Mouse (Mus musculus): Measurements from ENCODE around the gene Sgf29.
A peak's percentile ranks its signal among the peaks of the same experiment; 100 is the strongest.
"Not testable (repeated sequence)": the region's sequence is repeated elsewhere in the genome, so short reads cannot be mapped to it uniquely, and the experiment has no call there.

Sgf29 gene

GRCm38 (mm10) chr7:126688156-126688555 is 39.0 kb downstream of the Sgf29 start:
- not testable (repeated sequence) for DNase-seq (ENCODE audit: low read depth, low spot score)

GRCm38 (mm10) chr7:126689021-126689420 is 39.9 kb downstream of the Sgf29 start:
- DNase-seq (ENCODE audit: low read depth, low spot score): no peak

- no peak for DNase-seq (ENCODE audit: low read depth, low spot score)
These were observed 41.6 kb downstream of the Sgf29 start for GRCm38 (mm10) chr7:126690737-126691136.

- DNase-seq (ENCODE audit: low read depth, low spot score): no peak
These were observed 42.6 kb downstream of the Sgf29 start for GRCm38 (mm10) chr7:126691676-126692075.

GRCm38 (mm10) chr7:126692426-126692825 is 43.3 kb downstream of the Sgf29 start:
- DNase-seq (ENCODE audit: low read depth, low spot score): no peak

GRCm38 (mm10) chr7:126693256-126693655 is 44.1 kb downstream of the Sgf29 start:
- DNase-seq (ENCODE audit: low read depth, low spot score): peak; percentile 63

GRCm38 (mm10) chr7:126693781-126694180 is 44.7 kb downstream of the Sgf29 start:
- DNase-seq (ENCODE audit: low read depth, low spot score): no peak

- DNase-seq (ENCODE audit: low read depth, low spot score): no peak
These were observed 45.4 kb downstream of the Sgf29 start for GRCm38 (mm10) chr7:126694441-126695051.

GRCm38 (mm10) chr7:126695210-126695611 is 46.1 kb downstream of the Sgf29 start, which contains the start of gene Bola2:
Bola2 (plus strand) TSS chr7:126695401.
- no peak for DNase-seq (ENCODE audit: low read depth, low spot score)

- DNase-seq (ENCODE audit: low read depth, low spot score): peak; percentile 94
These were observed 46.6 kb downstream of the Sgf29 start, which contains the start of gene Slx1b for GRCm38 (mm10) chr7:126695631-126696207. Slx1b (minus strand) TSS chr7:126695784.

- DNase-seq (ENCODE audit: low read depth, low spot score): no peak
These were observed 47.2 kb downstream of the Sgf29 start for GRCm38 (mm10) chr7:126696303-126696702.

- DNase-seq (ENCODE audit: low read depth, low spot score): no peak
These were observed 47.8 kb downstream of the Sgf29 start for GRCm38 (mm10) chr7:126696886-126697285.

GRCm38 (mm10) chr7:126697838-126698237 is 48.7 kb downstream of the Sgf29 start:
- DNase-seq (ENCODE audit: low read depth, low spot score): no peak

GRCm38 (mm10) chr7:126700063-126701015 is 51.2 kb downstream of the Sgf29 start:
- DNase-seq (ENCODE audit: low read depth, low spot score): no peak

- peak; percentile 73 for DNase-seq (ENCODE audit: low read depth, low spot score)
These were observed 52.0 kb downstream of the Sgf29 start for GRCm38 (mm10) chr7:126701070-126701469.

GRCm38 (mm10) chr7:126701559-126702357 is 52.6 kb downstream of the Sgf29 start:
- DNase-seq (ENCODE audit: low read depth, low spot score): no peak

- DNase-seq (ENCODE audit: low read depth, low spot score): no peak
These were observed 53.2 kb downstream of the Sgf29 start for GRCm38 (mm10) chr7:126702358-126702757.

- DNase-seq (ENCODE audit: low read depth, low spot score): no peak
These were observed 54.0 kb downstream of the Sgf29 start for GRCm38 (mm10) chr7:126702861-126703756.

GRCm38 (mm10) chr7:126703757-126704077 is 54.6 kb downstream of the Sgf29 start:
- DNase-seq (ENCODE audit: low read depth, low spot score): no peak
